Mouse (Mus musculus) frontal cortex, adult 2 months (tissue): ENCODE results near the gene Exosc2. TPM values are rescaled to one million over a fixed set of nuclear protein-coding genes. Genes with fewer than 3 reads are reported as not detected.
"Not testable (repeated sequence)": the region's sequence is repeated elsewhere in the genome, so short reads cannot be mapped to it uniquely, and the experiment has no call there.

ENCODE experiments used
- DNase-seq, 2 experiments: peaks; one replicate each; pipeline ENCODE4 v3.0.0; 2022; ENCODE audit warnings: low spot score in 1 of 2; ENCODE audit errors: extremely low spot score in 1 of 2
- polyA plus RNA-seq: library from polyadenylated mRNA; depleted of rRNA; stranded (reverse); fragments of >200 nt; gene quantifications from 2 replicates; pipeline ENCODE4 v1.2.3, GENCODE M21; 2012

The Exosc2 gene
- polyA plus RNA-seq, 1 experiment, result 31.0 TPM

DNA sequence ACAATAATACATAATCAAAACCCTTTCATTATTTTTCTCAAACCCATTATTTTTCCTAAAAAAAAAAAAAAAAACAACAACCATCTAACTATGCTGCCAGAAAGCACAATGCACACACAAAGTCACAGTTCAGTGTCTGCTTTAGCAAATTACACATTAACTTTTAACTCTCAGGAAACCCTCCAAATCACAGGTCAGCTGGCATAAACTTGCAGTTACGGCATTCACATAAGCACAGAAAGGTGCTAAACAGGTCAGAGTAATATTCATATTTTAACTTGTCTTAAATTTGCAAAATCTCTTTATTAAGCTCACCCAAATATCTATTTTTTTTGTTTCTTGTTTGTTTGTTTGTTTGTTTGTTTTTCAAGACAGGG is 6.7 kb upstream of the Exosc2 start:
- no peak for DNase-seq

DNA sequence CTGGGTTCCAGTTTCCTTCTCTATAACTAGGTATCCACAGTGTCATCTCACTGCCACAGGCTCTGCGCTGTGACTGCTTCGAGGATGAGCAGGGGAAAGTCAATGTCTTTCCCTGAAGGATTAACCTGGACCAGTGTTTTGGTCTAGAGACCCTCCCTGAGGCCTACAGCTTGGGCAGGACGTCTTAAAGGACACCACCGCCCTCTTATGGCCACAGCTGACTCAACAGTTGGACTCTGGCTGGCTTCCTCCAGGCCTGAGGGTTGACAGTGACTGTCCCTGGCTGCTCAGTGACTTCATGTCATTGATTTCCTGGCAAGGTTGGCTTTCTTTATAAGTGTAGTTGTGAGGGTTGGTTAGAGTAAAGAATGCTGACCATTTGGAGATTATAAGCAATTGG is 3.2 kb upstream of the Exosc2 start:
- no peak for DNase-seq

- no peak for DNase-seq
Measured at GRCm38 (mm10) chr2:31678641-31679040, 8.1 kb downstream of the Exosc2 start.

GRCm38 (mm10) chr2:31681051-31681707 is 10.7 kb downstream of the Exosc2 start:
- DNase-seq, result not testable (repeated sequence)

DNA sequence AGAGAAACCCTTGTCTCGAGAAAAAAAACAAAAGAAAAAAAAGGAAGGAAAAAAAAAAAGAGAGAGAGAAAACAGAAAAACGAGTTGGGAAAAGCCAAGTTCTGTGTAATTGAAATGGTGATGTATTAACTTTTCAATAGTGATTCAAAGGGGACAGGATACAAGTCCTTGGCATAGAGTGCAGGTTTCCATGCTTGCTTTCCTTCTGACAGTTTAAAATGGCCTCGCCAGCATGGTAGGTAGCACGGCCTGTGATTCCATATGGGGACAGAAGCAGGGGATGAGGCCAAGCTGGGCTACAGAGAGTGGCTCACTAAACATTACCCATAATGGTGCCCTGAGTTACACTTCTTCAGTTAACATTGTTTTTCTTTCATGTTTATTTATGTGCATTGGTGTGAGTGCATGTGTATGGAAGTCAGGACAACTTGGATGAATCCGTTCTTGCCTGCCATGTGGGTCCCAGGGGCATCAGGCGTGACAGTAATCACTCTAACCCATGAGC is 11.3 kb downstream of the Exosc2 start:
- no peak for DNase-seq

GRCm38 (mm10) chr2:31683666-31684065 is 13.2 kb downstream of the Exosc2 start:
- DNase-seq, result peak in 1 of 2 experiments; percentile 75

DNA sequence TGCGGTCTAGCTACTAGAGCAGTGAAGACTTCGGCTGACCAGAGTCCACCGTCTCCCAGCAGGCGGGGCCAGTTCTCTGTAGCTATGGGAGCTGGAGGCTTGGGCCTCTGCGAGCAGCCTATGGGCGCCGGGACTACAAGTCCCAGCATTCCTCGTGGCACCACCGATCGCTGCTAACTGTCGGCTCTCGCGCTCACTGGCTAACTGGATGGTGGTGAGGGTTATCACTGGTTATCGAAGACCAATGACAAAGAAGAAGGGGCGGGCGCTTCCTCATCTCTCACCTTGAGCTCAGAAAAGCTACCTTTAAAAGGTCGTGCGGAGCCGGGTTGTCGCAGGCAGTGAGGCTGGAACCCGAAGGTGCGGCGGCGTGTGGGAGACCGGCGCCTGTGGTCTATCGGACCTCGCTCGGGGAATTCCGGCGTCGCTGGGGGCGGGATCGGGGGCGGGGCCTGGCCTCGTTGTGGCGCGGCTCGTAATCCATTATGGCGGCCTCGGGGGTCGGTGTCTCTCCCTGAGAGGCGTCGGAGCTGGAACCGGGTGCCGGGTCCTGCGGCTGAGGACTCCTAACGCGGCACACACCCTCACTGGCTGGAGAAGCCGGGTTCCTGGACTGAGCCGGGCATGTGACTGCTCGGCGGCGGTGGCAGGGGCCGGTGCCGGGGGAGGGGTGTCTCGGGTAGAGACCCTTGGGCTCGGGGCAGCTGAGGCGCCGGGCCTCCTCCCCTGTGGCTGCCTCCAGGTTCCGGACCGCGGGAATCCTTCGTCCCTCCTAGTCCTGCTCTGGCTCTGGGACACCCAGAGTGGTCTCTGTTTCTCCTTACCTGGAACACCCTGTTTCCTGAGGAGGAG is 17.8 kb downstream of the Exosc2 start, which contains the start of gene Abl1:
TSS of gene Abl1 (plus strand) at position 303 of the 852 bp plus-strand sequence.
- DNase-seq, result peak; percentile 97

DNA sequence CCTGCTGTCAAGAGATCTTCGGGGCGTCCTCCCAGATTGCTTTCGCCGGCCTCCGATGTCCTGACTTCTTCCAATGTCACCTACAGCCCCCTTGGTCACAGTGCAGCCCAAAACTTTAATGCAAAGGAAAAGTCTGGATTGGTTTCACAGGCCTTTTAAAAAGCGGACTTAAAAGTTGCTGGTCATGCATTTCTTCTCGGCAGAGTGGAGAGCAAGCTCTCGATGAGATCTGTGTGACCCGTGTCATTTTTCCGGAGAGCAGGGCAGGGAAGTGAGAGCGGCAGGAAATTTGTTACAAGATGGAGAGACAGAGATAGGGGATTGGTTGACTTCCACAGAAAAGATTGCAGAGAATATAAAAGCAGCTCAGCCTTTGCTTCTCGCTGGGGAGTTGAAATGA is 18.5 kb downstream of the Exosc2 start:
- no peak for DNase-seq

- DNase-seq, result no peak
Measured at GRCm38 (mm10) chr2:31690063-31690462, 19.5 kb downstream of the Exosc2 start.

GRCm38 (mm10) chr2:31698209-31698608 is 27.7 kb downstream of the Exosc2 start:
- DNase-seq, result no peak

GRCm38 (mm10) chr2:31700545-31701446 is 30.3 kb downstream of the Exosc2 start:
- DNase-seq, result no peak

- DNase-seq, result no peak
Measured at GRCm38 (mm10) chr2:31703226-31703625, 32.7 kb downstream of the Exosc2 start.

- DNase-seq, result no peak
Measured at GRCm38 (mm10) chr2:31705914-31706313, 35.4 kb downstream of the Exosc2 start.

DNA sequence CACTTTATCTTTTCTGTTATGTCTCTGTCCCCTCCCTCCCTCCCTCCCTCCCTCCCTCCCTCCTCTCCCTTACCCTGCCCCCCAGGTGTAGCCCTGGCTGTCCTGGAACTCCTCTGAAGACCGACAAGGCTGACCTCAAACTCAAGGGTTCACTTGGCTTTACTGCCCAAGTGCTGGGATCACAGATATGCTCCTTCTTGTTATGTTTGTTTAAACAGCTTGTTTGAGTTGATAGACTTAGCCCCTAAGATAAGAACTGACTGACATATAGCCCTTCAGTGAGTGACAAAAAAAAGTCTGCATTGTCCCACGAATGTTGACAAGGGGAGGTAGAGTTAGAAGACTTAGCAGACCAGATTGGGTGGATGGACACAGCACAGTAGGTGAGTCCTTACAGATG is 36.0 kb downstream of the Exosc2 start:
- no peak for DNase-seq

- DNase-seq, result no peak
Measured at GRCm38 (mm10) chr2:31712716-31713115, 42.2 kb downstream of the Exosc2 start.

DNA sequence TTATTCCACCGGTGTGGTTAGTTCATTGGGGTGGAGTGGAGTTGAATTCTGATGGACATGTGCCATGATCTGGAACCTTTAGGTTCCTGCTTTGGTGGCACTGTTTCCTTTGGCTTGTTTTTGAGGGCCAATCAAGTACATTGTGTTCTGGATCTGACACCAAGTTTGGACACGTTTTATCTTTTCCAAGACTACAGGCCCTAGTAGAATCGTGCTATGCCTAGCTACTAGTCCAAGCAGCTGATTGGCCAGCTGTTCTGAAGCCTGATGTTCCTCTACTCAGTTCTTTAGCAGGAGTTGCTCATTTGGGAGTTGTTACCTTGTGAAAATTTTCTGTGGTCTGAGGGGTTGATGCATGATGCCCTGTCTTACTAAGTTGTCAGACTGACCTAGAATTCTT is 43.3 kb downstream of the Exosc2 start:
- no peak for DNase-seq

- DNase-seq, result no peak
Measured at GRCm38 (mm10) chr2:31714780-31715179, 44.3 kb downstream of the Exosc2 start.

- peak; percentile 66 to 81 for DNase-seq
Measured at GRCm38 (mm10) chr2:31715985-31716384, 45.5 kb downstream of the Exosc2 start.

DNA sequence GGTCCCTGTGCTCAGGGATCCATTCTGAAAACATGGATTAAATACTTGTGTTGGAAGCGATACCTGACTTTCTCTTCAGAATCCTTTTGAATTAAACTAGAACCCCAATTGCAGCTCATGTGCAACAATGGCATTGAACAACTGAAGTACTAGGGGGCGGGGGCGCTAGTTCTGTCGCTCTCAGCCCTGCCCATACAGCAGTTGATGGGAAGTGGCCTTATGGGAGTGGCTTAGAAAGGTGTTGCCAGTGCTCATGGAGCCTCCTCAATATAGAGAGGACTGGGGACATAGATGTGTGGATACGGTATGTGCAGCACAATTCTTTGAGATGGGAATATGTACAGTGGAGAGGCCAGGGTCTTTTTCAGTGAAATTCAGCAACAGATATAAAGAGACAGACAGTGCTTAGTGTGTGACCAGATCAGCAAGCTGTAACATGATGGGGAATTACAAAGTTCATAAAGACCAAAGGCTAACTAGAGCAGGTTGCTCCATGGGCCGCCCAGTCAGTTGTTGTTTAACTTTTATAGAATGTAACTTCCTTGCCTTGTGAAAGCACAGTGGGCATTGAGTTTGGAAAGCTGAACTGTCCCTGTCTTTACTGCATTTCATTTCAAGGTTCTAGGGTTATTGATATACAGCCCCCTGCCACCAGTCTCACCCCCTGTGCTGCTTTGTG is 48.8 kb downstream of the Exosc2 start:
- no peak for DNase-seq

DNA sequence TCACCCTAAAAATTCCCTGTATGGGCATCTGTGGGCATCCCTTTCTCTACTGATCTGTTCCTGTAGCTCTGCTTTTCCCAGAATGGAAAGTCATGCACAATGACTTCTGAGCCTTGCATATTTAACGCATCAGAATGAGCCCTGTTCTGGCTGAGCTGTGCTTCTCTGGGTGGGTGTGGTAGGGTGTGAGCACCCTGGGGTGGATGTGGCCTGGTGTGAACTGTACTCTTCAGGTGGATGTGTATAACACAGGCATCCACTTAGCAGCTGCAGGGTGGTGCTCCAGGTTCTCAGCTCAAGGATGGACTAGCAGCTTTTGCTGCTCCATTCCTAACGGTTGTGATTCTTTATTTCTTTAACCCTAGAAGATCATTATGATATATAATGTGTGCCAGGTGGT is 49.4 kb downstream of the Exosc2 start:
- DNase-seq, result peak in 1 of 2 experiments; percentile 22
